Mouse (Mus musculus) erythroblast, embryonic 14.5 days (primary cell): Measurements from ENCODE around the gene Slc2a3.

Experiments used
- GATA1 ChIP-seq: IDR thresholded peaks from 2 replicates; pipeline ENCODE4 v1.6.1; 2012; ENCODE audit warnings: low read length, inconsistent platforms, mixed read lengths
- TAL1 ChIP-seq: IDR thresholded peaks from 3 replicates; pipeline ENCODE4 v1.6.1; 2012; ENCODE audit warnings: low read length, inconsistent platforms, mixed read lengths

DNA sequence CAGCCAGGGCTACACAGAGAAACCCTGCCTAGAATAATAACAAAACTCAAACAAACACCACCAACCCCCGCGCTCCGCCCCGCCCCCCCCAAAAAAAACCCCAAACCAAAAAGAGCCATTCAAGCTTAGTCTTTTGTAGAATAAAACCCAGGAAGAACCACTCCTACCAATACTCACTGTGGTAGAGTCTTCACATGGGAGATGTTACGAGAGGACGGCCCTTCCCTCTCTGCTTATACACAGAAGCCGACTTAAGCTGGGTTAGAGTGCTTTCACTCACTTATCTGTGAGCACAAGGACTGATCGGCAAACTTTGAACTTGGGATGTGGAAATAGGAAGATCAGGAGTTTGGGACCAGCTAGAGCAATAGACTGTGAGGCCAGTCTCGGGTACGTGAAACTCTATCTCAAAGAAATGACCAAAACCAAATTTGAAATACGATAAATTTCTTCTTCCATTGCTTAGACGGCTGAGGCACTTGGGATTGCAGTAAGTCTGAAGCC is 95.1 kb downstream of the Slc2a3 start:
- no peak for TF ChIP-seq TAL1
- TF ChIP-seq GATA1, result no peak
